Mouse (Mus musculus): ENCODE data around the gene Arhgef3. TPM values are rescaled to one million over a fixed set of nuclear protein-coding genes. Genes with fewer than 3 reads are reported as not detected.

The Arhgef3 gene
- polyA plus RNA-seq, 1 experiment from 2014 or later = 37.3 TPM

GRCm38 (mm10) chr14:27233056-27233455 lies 118.4 kb downstream of the Arhgef3 start:
- Histone ChIP-seq H3K36me3 (ENCODE audit: insufficient read depth, low read length) (no peaks in the 10 kb centered on the region), H3K27me3 (replicated peaks; ENCODE audit: insufficient read depth, low read length) (no peaks in the 10 kb centered on the region), H3K9me3 (ENCODE audit: low read length) (no peaks in the 10 kb centered on the region), H3K4me2 (replicated peaks; ENCODE audit: low read depth, low read length) (no peak overlapping the region), H3K4me3 (ENCODE audit: low read depth, low read length) (no peak overlapping the region), H3K4me1 (ENCODE audit: insufficient read depth, low read depth, low read length) (peaks cover 12% of the 10 kb centered on the region), H3K27ac (ENCODE audit: low read length) (no peak overlapping the region), H3K9ac (replicated peaks; ENCODE audit: low read depth) (no peak overlapping the region)
- ATAC-seq = no peak
- WGBS = 88% methylated on average over 7 of the region's 7 CpGs
- no peak for DNase-seq (ENCODE audit: low spot score)
- no peak for TF ChIP-seq CTCF (IDR thresholded peaks at IDR 0.05)
- TF ChIP-seq EP300 (IDR thresholded peaks at IDR 0.05) = no peak

GRCm38 (mm10) chr14:27233656-27234055 lies 119.0 kb downstream of the Arhgef3 start:
- DNase-seq (ENCODE audit: low spot score) (no peak), ATAC-seq (no peak)
- Histone ChIP-seq H3K4me2 (replicated peaks; ENCODE audit: low read depth, low read length) (no peak overlapping the region), H3K9me3 (ENCODE audit: low read length) (no peaks in the 10 kb centered on the region), H3K4me3 (ENCODE audit: low read depth, low read length) (no peak overlapping the region), H3K27me3 (replicated peaks; ENCODE audit: insufficient read depth, low read length) (no peaks in the 10 kb centered on the region), H3K36me3 (ENCODE audit: insufficient read depth, low read length) (no peaks in the 10 kb centered on the region), H3K9ac (replicated peaks; ENCODE audit: low read depth) (no peak overlapping the region), H3K4me1 (ENCODE audit: insufficient read depth, low read depth, low read length) (peaks cover 12% of the 10 kb centered on the region), H3K27ac (ENCODE audit: low read length) (no peak overlapping the region)
- TF ChIP-seq CTCF (IDR thresholded peaks at IDR 0.05) = no peak
- TF ChIP-seq EP300 (IDR thresholded peaks at IDR 0.05) = no peak
- 74% methylated on average over 2 of the region's 2 CpGs for WGBS

GRCm38 (mm10) chr14:27234270-27234840 lies 119.7 kb downstream of the Arhgef3 start:
- no peaks in the 10 kb centered on the region for H3K9me3 ChIP-seq (ENCODE audit: low read length)
- no peaks in the 10 kb centered on the region for H3K36me3 ChIP-seq (ENCODE audit: insufficient read depth, low read length)
- DNase-seq (ENCODE audit: low spot score) = no peak
- no peak for ATAC-seq
- 58% methylated on average over 4 of the region's 4 CpGs for WGBS
- H3K27ac ChIP-seq (ENCODE audit: low read length) = no peak overlapping the region
- H3K9ac ChIP-seq (replicated peaks; ENCODE audit: low read depth) = no peak overlapping the region
- TF ChIP-seq EP300 (IDR thresholded peaks at IDR 0.05) = no peak
- TF ChIP-seq CTCF (IDR thresholded peaks at IDR 0.05) = no peak
- H3K27me3 ChIP-seq (replicated peaks; ENCODE audit: insufficient read depth, low read length) = no peaks in the 10 kb centered on the region
- H3K4me1 ChIP-seq (ENCODE audit: insufficient read depth, low read depth, low read length) = peaks cover 12% of the 10 kb centered on the region
- no peak overlapping the region for H3K4me3 ChIP-seq (ENCODE audit: low read depth, low read length)
- no peak overlapping the region for H3K4me2 ChIP-seq (replicated peaks; ENCODE audit: low read depth, low read length)

GRCm38 (mm10) chr14:27235897-27236553 lies 121.3 kb downstream of the Arhgef3 start:
- DNase-seq (ENCODE audit: low spot score) (no peak), ATAC-seq (no peak)
- Histone ChIP-seq H3K36me3 (ENCODE audit: insufficient read depth, low read length) (no peaks in the 10 kb centered on the region), H3K9me3 (ENCODE audit: low read length) (no peaks in the 10 kb centered on the region), H3K4me3 (ENCODE audit: low read depth, low read length) (no peak overlapping the region), H3K27ac (ENCODE audit: low read length) (0 out of 2 replicates have a peak overlapping the region, but pooled peaks have one; percentile 16), H3K9ac (replicated peaks; ENCODE audit: low read depth) (no peak overlapping the region), H3K4me2 (replicated peaks; ENCODE audit: low read depth, low read length) (no peak overlapping the region), H3K4me1 (ENCODE audit: insufficient read depth, low read depth, low read length) (peaks cover 5% of the 10 kb centered on the region), H3K27me3 (replicated peaks; ENCODE audit: insufficient read depth, low read length) (no peaks in the 10 kb centered on the region)
- TF ChIP-seq CTCF (IDR thresholded peaks at IDR 0.05) (no peak; the same call in 1 of the 2 replicates), EP300 (IDR thresholded peaks at IDR 0.05) (no peak)
- 58% methylated on average over 6 of the region's 6 CpGs for WGBS

- peak overlapping the region; percentile 43 for H3K27ac ChIP-seq (ENCODE audit: low read length)
- H3K27me3 ChIP-seq (replicated peaks; ENCODE audit: insufficient read depth, low read length) = no peaks in the 10 kb centered on the region
- H3K9me3 ChIP-seq (ENCODE audit: low read length) = no peaks in the 10 kb centered on the region
- 24% methylated on average over 12 of the region's 12 CpGs for WGBS
- DNase-seq (ENCODE audit: low spot score) (peak; percentile 89), ATAC-seq (peak; percentile 82)
- H3K36me3 ChIP-seq (ENCODE audit: insufficient read depth, low read length) = no peaks in the 10 kb centered on the region
- peaks cover 5% of the 10 kb centered on the region for H3K4me1 ChIP-seq (ENCODE audit: insufficient read depth, low read depth, low read length)
- peak overlapping the region; percentile 49 for H3K4me2 ChIP-seq (replicated peaks; ENCODE audit: low read depth, low read length)
- H3K4me3 ChIP-seq (ENCODE audit: low read depth, low read length) = peak overlapping the region; percentile 33
- TF ChIP-seq CTCF (IDR thresholded peaks at IDR 0.05) (peak; percentile 52), EP300 (IDR thresholded peaks at IDR 0.05) (peak; percentile 13; the same call in 1 of the 2 replicates)
- H3K9ac ChIP-seq (replicated peaks; ENCODE audit: low read depth) = peak overlapping the region; percentile 20; the same call in 1 of the 2 replicates
Observed at GRCm38 (mm10) chr14:27237522-27238187, 123.0 kb downstream of the Arhgef3 start.

- H3K27ac ChIP-seq (ENCODE audit: low read length) = peak overlapping the region; percentile 43
- WGBS = 50% methylated on average over 8 of the region's 8 CpGs
- H3K36me3 ChIP-seq (ENCODE audit: insufficient read depth, low read length) = no peaks in the 10 kb centered on the region
- H3K9me3 ChIP-seq (ENCODE audit: low read length) = no peaks in the 10 kb centered on the region
- H3K27me3 ChIP-seq (replicated peaks; ENCODE audit: insufficient read depth, low read length) = no peaks in the 10 kb centered on the region
- TF ChIP-seq EP300 (IDR thresholded peaks at IDR 0.05) = no peak
- TF ChIP-seq CTCF (IDR thresholded peaks at IDR 0.05) = no peak
- H3K9ac ChIP-seq (replicated peaks; ENCODE audit: low read depth) = 0 out of 2 replicates have a peak overlapping the region, but pooled peaks have one; percentile 20
- ATAC-seq (no peak), DNase-seq (ENCODE audit: low spot score) (no peak)
- peak overlapping the region; percentile 49 for H3K4me2 ChIP-seq (replicated peaks; ENCODE audit: low read depth, low read length)
- peaks cover 5% of the 10 kb centered on the region; the same call in 1 of the 2 replicates for H3K4me1 ChIP-seq (ENCODE audit: insufficient read depth, low read depth, low read length)
- H3K4me3 ChIP-seq (ENCODE audit: low read depth, low read length) = peak overlapping the region; percentile 33
Observed at GRCm38 (mm10) chr14:27238600-27239118, 124.0 kb downstream of the Arhgef3 start.

Measured in lung, postnatal 0 days (tissue).